Mouse (Mus musculus) MEL (cell line): ENCODE results near the gene Lrfn4. TPM values are rescaled to one million over a fixed set of nuclear protein-coding genes. Genes with fewer than 3 reads are reported as not detected.

Experiments
- DNase-seq: peaks from one replicate; pipeline ENCODE4 v3.0.0; 2011; ENCODE audit warnings: low read depth, low spot score
- H3K27ac ChIP-seq: 2 replicates; pipeline ENCODE4 v1.5.1; 2012; ENCODE audit warnings: low read depth, mild to moderate bottlenecking, control low read depth, low read length, moderate library complexity; ENCODE audit not compliant: control insufficient read depth
- H3K27me3 ChIP-seq, 2 experiments: fragments of 150-350 bp in 1 of 2; sonication (generic) in 1 of 2; 2 replicates each; pipeline ENCODE4 v1.6.1; 2012; ENCODE audit warnings: low read length in 2 of 2, mild to moderate bottlenecking in 2 of 2, improper control_type of control experiment in 1 of 2, moderate library complexity in 1 of 2; ENCODE audit not compliant: insufficient read depth in 2 of 2, control insufficient read depth in 1 of 2
- H3K36me3 ChIP-seq, 2 experiments: 2 replicates each; pipeline ENCODE4 v1.6.1; 2012 to 2014; ENCODE audit warnings: low read length in 2 of 2, improper control_type of control experiment in 1 of 2, inconsistent platforms in 1 of 2, mild to moderate bottlenecking in 1 of 2; ENCODE audit not compliant: insufficient read depth in 2 of 2, control insufficient read depth in 1 of 2
- H3K4me1 ChIP-seq, 2 experiments: fragments of 150-350 bp in 1 of 2; sonication (generic) in 1 of 2; 2 replicates each; pipeline ENCODE4 v1.6.1; 2012; ENCODE audit warnings: low read length in 2 of 2, improper control_type of control experiment in 1 of 2, mild to moderate bottlenecking in 1 of 2; ENCODE audit not compliant: insufficient read depth in 2 of 2, control insufficient read depth in 1 of 2
- H3K4me3 ChIP-seq, 2 experiments: fragments of 150-350 bp in 1 of 2; sonication (generic) in 1 of 2; 2 replicates each; pipeline ENCODE4 v1.5.1; 2012; ENCODE audit warnings: low read depth in 2 of 2, low read length in 2 of 2, mild to moderate bottlenecking in 2 of 2, moderate library complexity in 2 of 2, control low read depth in 1 of 2, improper control_type of control experiment in 1 of 2; ENCODE audit not compliant: control insufficient read depth in 1 of 2, insufficient read depth in 1 of 2
- H3K79me2 ChIP-seq: 2 replicates; pipeline ENCODE4 v1.6.1; 2012; ENCODE audit warnings: mild to moderate bottlenecking, low read length, moderate library complexity; ENCODE audit not compliant: control insufficient read depth, poor library complexity, insufficient read depth
- H3K9ac ChIP-seq: 2 replicates; pipeline ENCODE4 v1.6.1; 2012; ENCODE audit warnings: low read depth, mild to moderate bottlenecking, control low read depth, low read length, moderate library complexity; ENCODE audit not compliant: control insufficient read depth, poor library complexity, severe bottlenecking
- H3K9me3 ChIP-seq: fragments of 150-350 bp; sonication (generic); replicated peaks from 2 replicates; pipeline ENCODE4 v1.6.1; 2012; ENCODE audit warnings: mild to moderate bottlenecking, low read length, improper control_type of control experiment, moderate library complexity; ENCODE audit not compliant: insufficient read depth
- BHLHE40 ChIP-seq: IDR thresholded peaks from 2 replicates; pipeline ENCODE4 v1.6.1; 2012; ENCODE audit warnings: low read depth, mild to moderate bottlenecking, inconsistent platforms, low read length, improper control_type of control experiment, borderline replicate concordance
- CHD2 ChIP-seq: IDR thresholded peaks from 2 replicates; pipeline ENCODE4 v1.6.1; 2011; ENCODE audit warnings: low read length, improper control_type of control experiment
- CTCF ChIP-seq, 3 experiments: IDR thresholded peaks in 2 of 3; conservative IDR thresholded peaks in 1 of 3; 2 replicates each; pipeline ENCODE4 v1.5.1; 2011 to 2012; ENCODE audit warnings: low read length in 3 of 3, low read depth in 2 of 3, mild to moderate bottlenecking in 2 of 3, improper control_type of control experiment in 1 of 3, inconsistent platforms in 1 of 3, mixed read lengths in 1 of 3, moderate library complexity in 1 of 3; ENCODE audit not compliant: control insufficient read depth in 1 of 3, insufficient read depth in 1 of 3, poor library complexity in 1 of 3, severe bottlenecking in 1 of 3
- GATA1 ChIP-seq: IDR thresholded peaks from 2 replicates; pipeline ENCODE4 v1.6.1; 2011; ENCODE audit warnings: low read depth, low read length, improper control_type of control experiment
- HCFC1 ChIP-seq: IDR thresholded peaks from 2 replicates; pipeline ENCODE4 v1.6.1; 2012; ENCODE audit warnings: low read depth, mild to moderate bottlenecking, inconsistent platforms, low read length, improper control_type of control experiment, moderate library complexity
- KAT2A ChIP-seq: conservative IDR thresholded peaks from 2 replicates; pipeline ENCODE4 v1.6.1; 2012; ENCODE audit warnings: low read depth, low read length, improper control_type of control experiment, inconsistent platforms
- MAFK ChIP-seq: IDR thresholded peaks from 2 replicates; pipeline ENCODE4 v1.6.1; 2011; ENCODE audit warnings: low read depth, mild to moderate bottlenecking, low read length, improper control_type of control experiment, borderline replicate concordance
- MAZ ChIP-seq: IDR thresholded peaks from 2 replicates; pipeline ENCODE4 v1.6.1; 2012; ENCODE audit warnings: low read depth, mild to moderate bottlenecking, inconsistent platforms, low read length, improper control_type of control experiment
- MEF2A ChIP-seq: IDR thresholded peaks from 2 replicates; pipeline ENCODE4 v1.6.1; 2014; ENCODE audit warnings: low read depth, mild to moderate bottlenecking, inconsistent platforms, low read length, improper control_type of control experiment; ENCODE audit not compliant: poor library complexity, insufficient replicate concordance, severe bottlenecking; ENCODE audit errors: extremely low read depth
- NRF1 ChIP-seq: IDR thresholded peaks from 2 replicates; pipeline ENCODE4 v1.6.1; 2014; ENCODE audit warnings: low read depth, mild to moderate bottlenecking, inconsistent platforms, low read length, improper control_type of control experiment, moderate library complexity; ENCODE audit not compliant: poor library complexity, insufficient read depth, severe bottlenecking
- POLR2AphosphoS5 ChIP-seq: IDR thresholded peaks from 2 replicates; pipeline ENCODE4 v1.6.1; 2012; ENCODE audit warnings: low read depth, borderline replicate concordance, mild to moderate bottlenecking, inconsistent platforms, low read length, moderate library complexity, mixed read lengths
- RAD21 ChIP-seq: IDR thresholded peaks from 2 replicates; pipeline ENCODE4 v1.6.1; 2011; ENCODE audit warnings: mild to moderate bottlenecking, low read depth, low read length, improper control_type of control experiment
- RCOR1 ChIP-seq: IDR thresholded peaks from 2 replicates; pipeline ENCODE4 v1.6.1; 2012; ENCODE audit warnings: low read depth, mild to moderate bottlenecking, inconsistent platforms, low read length, improper control_type of control experiment
- TAL1 ChIP-seq: IDR thresholded peaks from 2 replicates; pipeline ENCODE4 v1.6.1; 2012; ENCODE audit warnings: mild to moderate bottlenecking, inconsistent platforms, low read length, moderate library complexity, mixed read lengths
- TCF12 ChIP-seq: IDR thresholded peaks from 2 replicates; pipeline ENCODE4 v1.6.1; 2014; ENCODE audit warnings: low read depth, mild to moderate bottlenecking, inconsistent platforms, low read length, improper control_type of control experiment, moderate library complexity
- UBTF ChIP-seq: IDR thresholded peaks from 2 replicates; pipeline ENCODE4 v1.6.1; 2012; ENCODE audit warnings: low read depth, mild to moderate bottlenecking, inconsistent platforms, low read length, improper control_type of control experiment, moderate library complexity, borderline replicate concordance; ENCODE audit not compliant: insufficient read depth
- USF1 ChIP-seq: IDR thresholded peaks from 2 replicates; pipeline ENCODE4 v1.6.1; 2014; ENCODE audit warnings: low read depth, mild to moderate bottlenecking, inconsistent platforms, low read length, improper control_type of control experiment, moderate library complexity
- USF2 ChIP-seq, 2 experiments: IDR thresholded peaks; 2 replicates each; pipeline ENCODE4 v1.6.1; 2011 to 2012; ENCODE audit warnings: improper control_type of control experiment in 2 of 2, low read length in 2 of 2, borderline replicate concordance in 1 of 2, inconsistent platforms in 1 of 2, low read depth in 1 of 2, mild to moderate bottlenecking in 1 of 2; ENCODE audit not compliant: insufficient read depth in 1 of 2
- polyA plus RNA-seq, 2 experiments: library from polyadenylated mRNA; stranded (reverse) in 1 of 2; unstranded in 1 of 2; fragments of >175 nt in 1 of 2; fragments of >200 nt in 1 of 2; gene quantifications; 2 replicates each; pipeline versions ENCODE4 v1.2.1 to v1.2.4; 2012; ENCODE audit warnings: low replicate concordance in 2 of 2, low read depth in 1 of 2; ENCODE audit not compliant: insufficient read length in 2 of 2, insufficient read depth in 1 of 2, missing spikeins in 1 of 2
- total RNA-seq: library from RNA; depleted of rRNA; stranded (reverse); fragments of 300-350 nt; gene quantifications from 2 replicates; pipeline ENCODE4 v1.2.3, GENCODE M21; 2012

The Lrfn4 gene
- total and polyA plus RNA-seq, 3 experiments, result 14.0 to 17.5 TPM; not detected in 1

- Histone ChIP-seq H3K27me3 (no peaks in the 10 kb centered on the region), H3K27ac (no peak overlapping the region), H3K9ac (no peak overlapping the region), H3K4me1 (peaks cover 0 to 10% of the 10 kb centered on the region in 2 experiments; a peak in 2 of 4 replicates), H3K9me3 (no peaks in the 10 kb centered on the region), H3K79me2 (peaks cover 2% of the 10 kb centered on the region; the same call in 1 of the 2 replicates), H3K4me3 (no peak overlapping the region), H3K36me3 (peaks cover 0 to 6% of the 10 kb centered on the region in 2 experiments; a peak in 2 of 4 replicates)
- TF ChIP-seq RAD21 (no peak), POLR2AphosphoS5 (no peak), USF1 (no peak), NRF1 (no peak), TAL1 (no peak), KAT2A (no peak), USF2 (IDR thresholded peaks at IDR 0.05; ENCODE audit: borderline replicate concordance in 1 of 2, insufficient read depth in 1 of 2, low read depth in 1 of 2, low read length in 2 of 2) (no peak), CHD2 (no peak), MAZ (no peak), HCFC1 (no peak), TCF12 (no peak), RCOR1 (no peak), MAFK (no peak), GATA1 (no peak), UBTF (no peak)
- DNase-seq, result no peak
Measured at GRCm38 (mm10) chr19:4619461-4619860, 4.0 kb upstream of the Lrfn4 start.

DNA sequence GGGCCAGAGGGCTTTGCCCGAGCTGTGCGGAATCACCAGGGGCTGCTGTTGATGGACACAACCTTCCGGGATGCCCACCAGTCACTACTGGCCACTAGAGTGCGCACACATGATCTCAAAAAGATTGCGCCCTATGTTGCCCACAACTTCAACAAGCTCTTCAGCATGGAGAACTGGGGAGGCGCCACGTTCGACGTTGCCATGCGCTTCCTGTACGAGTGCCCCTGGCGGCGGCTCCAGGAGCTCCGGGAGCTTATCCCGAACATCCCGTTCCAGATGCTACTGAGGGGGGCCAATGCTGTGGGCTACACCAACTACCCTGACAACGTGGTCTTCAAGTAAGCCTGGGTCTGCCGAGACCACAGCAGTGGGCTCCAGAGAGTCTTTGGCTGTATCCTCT is 2.7 kb upstream of the Lrfn4 start:
- peaks cover 0 to 6% of the 10 kb centered on the region in 2 experiments; a peak in 2 of 4 replicates for H3K36me3 ChIP-seq

More for the DNA sequence above, 2.7 kb upstream of the Lrfn4 start:
- Histone ChIP-seq H3K4me3 (no peak overlapping the region), H3K27me3 (no peaks in the 10 kb centered on the region), H3K79me2 (peaks cover 2% of the 10 kb centered on the region; the same call in 1 of the 2 replicates), H3K9me3 (no peaks in the 10 kb centered on the region), H3K9ac (no peak overlapping the region), H3K4me1 (peaks cover 0 to 10% of the 10 kb centered on the region in 2 experiments; a peak in 2 of 4 replicates)
- no peak for DNase-seq
- no peak for TF ChIP-seq MEF2A
- no peak for TF ChIP-seq RAD21
- TF ChIP-seq BHLHE40, result no peak
- no peak for TF ChIP-seq USF1
- peak in 1 of 3 experiments; percentile 5; a peak in 1 of 6 replicates for TF ChIP-seq CTCF (IDR thresholded peaks at IDR 0.05 in 2 of 3, conservative IDR thresholded peaks at IDR 0.05 in 1 of 3; ENCODE audit: control insufficient read depth in 1 of 3, insufficient read depth in 1 of 3, low read depth in 2 of 3, low read length in 3 of 3, poor library complexity in 1 of 3, severe bottlenecking in 1 of 3)
- TF ChIP-seq, all 39 proteins: peak for 1
- H3K27ac ChIP-seq, result no peak overlapping the region
